ENCODE assay signal across 8 mouse cellular contexts in genomic region chr1:105989640-105989984, GRCm38 (mm10). TPM values are rescaled to one million over a fixed set of nuclear protein-coding genes. Genes with fewer than 3 reads are reported as not detected.
DNase-seq lines count a peak whose midpoint lies in the region; ATAC-seq and TF ChIP-seq lines count a peak whose summit lies in the region.

No protein-coding gene starts in this region.

- no peaks in the 10 kb centered on the region for H3K27me3 ChIP-seq in C2C12 (ENCODE audit: control insufficient read depth, insufficient read depth, insufficient read length)
- H3K27me3 ChIP-seq in forebrain, embryonic 11.5 days (ENCODE audit: control insufficient read depth, insufficient read depth, low read length), result no peaks in the 10 kb centered on the region
- no peaks in the 10 kb centered on the region for H3K27me3 ChIP-seq in liver, adult 2 months (ENCODE audit: control insufficient read depth, insufficient read depth, low read length)
- no peaks in the 10 kb centered on the region for H3K27me3 ChIP-seq in stomach, embryonic 15.5 days (replicated peaks)

- no peak overlapping the region for H3K27ac ChIP-seq in forebrain, embryonic 11.5 days (ENCODE audit: low read depth, low read length)
- H3K27ac ChIP-seq in liver, adult 2 months (replicated peaks; ENCODE audit: insufficient read depth, low read depth, low read length), result peak overlapping the region; percentile 89
- H3K27ac ChIP-seq in stomach, embryonic 15.5 days, result peak overlapping the region; percentile 97

- H3K4me2 ChIP-seq in forebrain, embryonic 11.5 days (ENCODE audit: low read depth, low read length, severe bottlenecking), result peak overlapping the region; percentile 100
- H3K4me2 ChIP-seq in stomach, embryonic 15.5 days, result peak overlapping the region; percentile 95

- ATAC-seq in forebrain, embryonic 11.5 days (replicated peaks; ENCODE audit: low FRiP score), result peak; percentile 23
- no peak; the same call in 1 of the 2 replicates for ATAC-seq in stomach, embryonic 15.5 days (ENCODE audit: insufficient read depth, low FRiP score, low read depth)

- no peak for TF ChIP-seq POLR2A in liver, adult 2 months (IDR thresholded peaks at IDR 0.05; ENCODE audit: extremely low read depth, insufficient read depth, low read length)

- H3K4me3 ChIP-seq in C2C12 (ENCODE audit: insufficient read depth, poor library complexity, severe bottlenecking), result peak overlapping the region; percentile 68
- H3K4me3 ChIP-seq in forebrain, embryonic 11.5 days (ENCODE audit: low read depth, low read length), result peak overlapping the region; percentile 81
- H3K4me3 ChIP-seq in liver, adult 2 months (ENCODE audit: insufficient read depth, low read depth, low read length), result peak overlapping the region; percentile 80
- peak overlapping the region; percentile 81 for H3K4me3 ChIP-seq in stomach, embryonic 15.5 days (replicated peaks)

- H3K36me3 ChIP-seq in C2C12 (ENCODE audit: control insufficient read depth, insufficient read depth), result peaks cover 2% of the 10 kb centered on the region
- H3K36me3 ChIP-seq in forebrain, embryonic 11.5 days (ENCODE audit: control insufficient read depth, insufficient read depth, low read length), result no peaks in the 10 kb centered on the region
- H3K36me3 ChIP-seq in liver, adult 2 months (ENCODE audit: control insufficient read depth, insufficient read depth, low read length), result peaks cover 4% of the 10 kb centered on the region; the same call in 1 of the 2 replicates
- H3K36me3 ChIP-seq in stomach, embryonic 15.5 days, result no peaks in the 10 kb centered on the region

- H3K9me3 ChIP-seq in forebrain, embryonic 11.5 days (ENCODE audit: control insufficient read depth, low read length), result no peaks in the 10 kb centered on the region
- H3K9me3 ChIP-seq in stomach, embryonic 15.5 days, result no peaks in the 10 kb centered on the region

- H3K9ac ChIP-seq in forebrain, embryonic 11.5 days (ENCODE audit: low read length), result peak overlapping the region; percentile 66
- peak overlapping the region; percentile 82 for H3K9ac ChIP-seq in liver, adult 2 months (ENCODE audit: low read depth, low read length)
- peak overlapping the region; percentile 50; the same call in 1 of the 2 replicates for H3K9ac ChIP-seq in stomach, embryonic 15.5 days

- TF ChIP-seq CTCF in C2C12 (IDR thresholded peaks at IDR 0.05; ENCODE audit: control insufficient read depth, insufficient read depth, insufficient read length), result no peak
- TF ChIP-seq CTCF in liver, adult 2 months (IDR thresholded peaks at IDR 0.05; ENCODE audit: low read depth, low read length), result no peak

- H3K79me2 ChIP-seq in C2C12 (ENCODE audit: control insufficient read depth, insufficient read depth), result peaks cover 72% of the 10 kb centered on the region
- H3K79me2 ChIP-seq in liver, adult 2 months (ENCODE audit: control insufficient read depth, insufficient read depth, low read length), result peaks cover 23% of the 10 kb centered on the region

- 2% methylated on average over 13 of the region's 13 CpGs for WGBS in forebrain, embryonic 11.5 days
- WGBS in liver, adult 2 months, result under 1% methylated on average over 13 of the region's 13 CpGs
- WGBS in stomach, embryonic 15.5 days, result 1% methylated on average over 13 of the region's 13 CpGs

- DNase-seq in embryo, embryonic 10.5 days (ENCODE audit: low spot score), result peak; percentile 49
- DNase-seq in embryo, embryonic 10 days (ENCODE audit: low spot score), result no peak
- no peak for DNase-seq in forebrain, embryonic 11.5 days (ENCODE audit: low spot score)
- peak; percentile 69 for DNase-seq in liver, adult 2 months (ENCODE audit: extremely low read depth, low read depth, low spot score)
- no peak for DNase-seq in layer of hippocampus, postnatal 10 days (ENCODE audit: low spot score in 2 of 2)
- no peak for DNase-seq in urinary bladder, adult 18-20 months (ENCODE audit: low spot score in 2 of 2)

- peaks cover 7% of the 10 kb centered on the region; the same call in 1 of the 2 replicates for H3K4me1 ChIP-seq in forebrain, embryonic 11.5 days (replicated peaks; ENCODE audit: control insufficient read depth, insufficient read depth, low read length)
- H3K4me1 ChIP-seq in liver, adult 2 months (ENCODE audit: control insufficient read depth, insufficient read depth, low read length), result peaks cover 10% of the 10 kb centered on the region
- H3K4me1 ChIP-seq in stomach, embryonic 15.5 days, result 0 out of 2 replicates have a peak, but pooled peaks cover 11% of the 10 kb centered on the region

- H3K79me3 ChIP-seq in C2C12 (ENCODE audit: low read depth), result peaks cover 41% of the 10 kb centered on the region

- H3ac ChIP-seq in C2C12 (ENCODE audit: control insufficient read depth, insufficient read length, low read depth), result peak overlapping the region; percentile 84

TF ChIP-seq in C2C12, 6 proteins besides CTCF, POLR2A, EP300 and RAD21:
- TF ChIP-seq CEBPB (IDR thresholded peaks at IDR 0.05; ENCODE audit: low read depth), result peak; percentile 85
- no peak for TF ChIP-seq FOSL1 (IDR thresholded peaks at IDR 0.05; ENCODE audit: insufficient read depth, low read length, poor library complexity, severe bottlenecking)

RNA-seq across cellular contexts. Expression of gene Zcchc2, which starts 0.6 kb away (rescaled TPM):
- 5.9 TPM for polyA plus RNA-seq in C2C12 (2012; fragmentation: generic; extraction: Trizol)
- 2.5 and 2.9 TPM in 2 replicates for polyA plus RNA-seq in forebrain, embryonic 11.5 days (2014; fragmentation: Nextera tagmentation; extraction: Ambion mirVana)
- 12.2 and 16.2 TPM in 2 replicates for total RNA-seq in liver, adult 2 months (2014; rRNA removed)
- 12.6 and 15.3 TPM in 2 replicates for polyA plus RNA-seq in liver, adult 2 months (2012; rRNA removed)
- polyA plus RNA-seq in stomach, embryonic 15.5 days (2015; fragmentation: Nextera tagmentation; extraction: Ambion mirVana), result 2.5 TPM in 2 replicates
- total RNA-seq in layer of hippocampus, postnatal 10 days (2021), result 10 to 100 TPM; 19.7 to 20.7 TPM

Comparison
In these comparisons a context has a peak if more than half of its experiments do, and no peak if none do; other contexts are left out.
1. DNase-seq: peak in embryo, embryonic 10.5 days (single experiment) and liver, adult 2 months (single experiment); none in embryo, embryonic 10 days (single experiment), forebrain, embryonic 11.5 days (single experiment), layer of hippocampus, postnatal 10 days (0 of 2) and urinary bladder, adult 18-20 months (0 of 2).
2. Peak in every context shown above with its lines, with median percentiles within 50 percentile points of each other: H3K4me3 ChIP-seq and H3K9ac ChIP-seq.